Comparison of ENCODE assay signal across 8 mouse cellular contexts in genomic region chr7:13043445-13044253, GRCm38 (mm10). TPM values are rescaled to one million over a fixed set of nuclear protein-coding genes. Genes with fewer than 3 reads are reported as not detected.
DNase-seq lines count a peak whose midpoint lies in the region; ATAC-seq and TF ChIP-seq lines count a peak whose summit lies in the region.

No protein-coding gene starts in this region.

- H3K4me3 ChIP-seq in gastrocnemius, adult 2 months: peak overlapping the region; percentile 59
- H3K4me3 ChIP-seq in heart, embryonic 13.5 days: peak overlapping the region; percentile 60
- peak overlapping the region; percentile 55 for H3K4me3 ChIP-seq in midbrain, embryonic 16.5 days (ENCODE audit: low read depth, low read length)

- WGBS in heart, embryonic 13.5 days: 7% methylated on average over 88 of the region's 88 CpGs
- WGBS in midbrain, embryonic 16.5 days: 4% methylated on average over 88 of the region's 88 CpGs

- H3K4me2 ChIP-seq in heart, embryonic 13.5 days: peak overlapping the region; percentile 96
- H3K4me2 ChIP-seq in midbrain, embryonic 16.5 days (ENCODE audit: low read length): peak overlapping the region; percentile 93

- peak; percentile 58 for DNase-seq in gastrocnemius, adult 2 months
- DNase-seq in gastrocnemius, adult 18-20 months (ENCODE audit: low spot score): no peak
- DNase-seq in urinary bladder, postnatal 14 days (ENCODE audit: low spot score): peak; percentile 26
- DNase-seq in urinary bladder, adult 18-20 months (ENCODE audit: low spot score in 2 of 2): no peak
- peak; percentile 52 to 71 for DNase-seq in kidney, postnatal 4 days
- no peak for DNase-seq in T-cell, adult 2 months (ENCODE audit: low spot score)

- no peak for ATAC-seq in heart, embryonic 13.5 days (ENCODE audit: extremely low read depth, insufficient number of reproducible peaks, low FRiP score, low TSS enrichment)
- peak; percentile 70 for ATAC-seq in midbrain, embryonic 16.5 days

- H3K36me3 ChIP-seq in heart, embryonic 13.5 days: 0 out of 2 replicates have a peak, but pooled peaks cover 6% of the 10 kb centered on the region
- no peaks in the 10 kb centered on the region for H3K36me3 ChIP-seq in midbrain, embryonic 16.5 days (ENCODE audit: control insufficient read depth, insufficient read depth, low read length)

- no peak for TF ChIP-seq CTCF in gastrocnemius, adult 2 months (IDR thresholded peaks at IDR 0.05)

- no peak overlapping the region for H3K27ac ChIP-seq in gastrocnemius, adult 2 months
- no peak overlapping the region for H3K27ac ChIP-seq in heart, embryonic 13.5 days (replicated peaks)
- H3K27ac ChIP-seq in midbrain, embryonic 16.5 days (ENCODE audit: low read length): peak overlapping the region; percentile 74

- peaks cover 9% of the 10 kb centered on the region; the same call in 1 of the 2 replicates for H3K9me3 ChIP-seq in heart, embryonic 13.5 days
- no peaks in the 10 kb centered on the region for H3K9me3 ChIP-seq in midbrain, embryonic 16.5 days (replicated peaks; ENCODE audit: control insufficient read depth, low read length, poor library complexity, severe bottlenecking)

- intact Hi-C loops in gastrocnemius, adult 2 months (cut with DNase I): no loop called here

- peaks cover 26% of the 10 kb centered on the region for H3K4me1 ChIP-seq in heart, embryonic 13.5 days
- peaks cover 24% of the 10 kb centered on the region for H3K4me1 ChIP-seq in midbrain, embryonic 16.5 days (ENCODE audit: control insufficient read depth, insufficient read depth, low read length)

- peaks cover 52% of the 10 kb centered on the region for H3K27me3 ChIP-seq in heart, embryonic 13.5 days (replicated peaks)
- H3K27me3 ChIP-seq in midbrain, embryonic 16.5 days (ENCODE audit: control insufficient read depth, insufficient read depth, low read depth, low read length): peaks cover 13% of the 10 kb centered on the region

- H3K9ac ChIP-seq in heart, embryonic 13.5 days: peak overlapping the region; percentile 81
- peak overlapping the region; percentile 80 for H3K9ac ChIP-seq in midbrain, embryonic 16.5 days (ENCODE audit: low read depth, low read length)

RNA-seq across cellular contexts. Expression of gene Ube2m, which starts 5.6 kb away (rescaled TPM):
- 100 to 1,000 TPM; 136 to 146 TPM for total RNA-seq in gastrocnemius, adult 2 months (2021)
- 100 to 1,000 TPM; 148 to 149 TPM for total RNA-seq in gastrocnemius, adult 18-20 months (2021)
- 82.3 and 93.6 TPM in 2 replicates for polyA plus RNA-seq in heart, embryonic 13.5 days (2015; fragmentation: Nextera tagmentation; extraction: Ambion mirVana)
- 74.0 and 83.9 TPM in 2 replicates for polyA plus RNA-seq in midbrain, embryonic 16.5 days (2015; fragmentation: Nextera tagmentation; extraction: Ambion mirVana)

RNA-seq across cellular contexts. Expression of gene Chmp2a, which starts 9.0 kb away (rescaled TPM):
- total RNA-seq in gastrocnemius, adult 2 months (2021): 100 to 1,000 TPM in 1 of 2 experiments, 10 to 100 TPM in 1; 76.2 to 106 TPM
- total RNA-seq in gastrocnemius, adult 18-20 months (2021): 100 to 1,000 TPM in 1 of 2 experiments, 10 to 100 TPM in 1; 95.4 to 103 TPM
- polyA plus RNA-seq in heart, embryonic 13.5 days (2015; fragmentation: Nextera tagmentation; extraction: Ambion mirVana): 126 and 138 TPM in 2 replicates
- polyA plus RNA-seq in midbrain, embryonic 16.5 days (2015; fragmentation: Nextera tagmentation; extraction: Ambion mirVana): 179 and 188 TPM in 2 replicates

RNA-seq across cellular contexts. Expression of gene Mzf1, which starts 10.9 kb away (rescaled TPM):
- total RNA-seq in gastrocnemius, adult 2 months (2021): under 1 TPM; 0.51 to 0.92 TPM
- under 1 TPM; 0.62 to 0.71 TPM for total RNA-seq in gastrocnemius, adult 18-20 months (2021)
- polyA plus RNA-seq in heart, embryonic 13.5 days (2015; fragmentation: Nextera tagmentation; extraction: Ambion mirVana): 1.7 and 1.9 TPM in 2 replicates
- polyA plus RNA-seq in midbrain, embryonic 16.5 days (2015; fragmentation: Nextera tagmentation; extraction: Ambion mirVana): 11.5 and 11.6 TPM in 2 replicates

RNA-seq across cellular contexts. Expression of gene Zbtb45, which starts 33.8 kb away (rescaled TPM):
- 1 to 10 TPM; 3.3 to 4.4 TPM for total RNA-seq in gastrocnemius, adult 2 months (2021)
- total RNA-seq in gastrocnemius, adult 18-20 months (2021): 1 to 10 TPM; 3.2 to 4.0 TPM
- polyA plus RNA-seq in heart, embryonic 13.5 days (2015; fragmentation: Nextera tagmentation; extraction: Ambion mirVana): 15.1 and 16.9 TPM in 2 replicates
- polyA plus RNA-seq in midbrain, embryonic 16.5 days (2015; fragmentation: Nextera tagmentation; extraction: Ambion mirVana): 44.0 and 44.8 TPM in 2 replicates

RNA-seq across cellular contexts. Expression of gene Trim28, which starts 44.7 kb away (rescaled TPM):
- 10 to 100 TPM; 71.3 to 71.5 TPM for total RNA-seq in gastrocnemius, adult 2 months (2021)
- 10 to 100 TPM; 63.6 to 65.9 TPM for total RNA-seq in gastrocnemius, adult 18-20 months (2021)
- polyA plus RNA-seq in heart, embryonic 13.5 days (2015; fragmentation: Nextera tagmentation; extraction: Ambion mirVana): 155 and 165 TPM in 2 replicates
- polyA plus RNA-seq in midbrain, embryonic 16.5 days (2015; fragmentation: Nextera tagmentation; extraction: Ambion mirVana): 184 and 195 TPM in 2 replicates

Comparison
In these comparisons a context has a peak if more than half of its experiments do, and no peak if none do; other contexts are left out.
1. DNase-seq: peak in gastrocnemius, adult 2 months (single experiment), urinary bladder, postnatal 14 days (single experiment) and kidney, postnatal 4 days (2 of 2); none in gastrocnemius, adult 18-20 months (single experiment), urinary bladder, adult 18-20 months (0 of 2) and T-cell, adult 2 months (single experiment).
2. Peak in every context shown above with its lines, with median percentiles within 50 percentile points of each other: H3K4me3 ChIP-seq.